Mouse (Mus musculus): Measurements from ENCODE around the gene Plxnb1.
A peak's percentile ranks its signal among the peaks of the same experiment; 100 is the strongest.

Plxnb1 gene

GRCm38 (mm10) chr9:109095137-109095982 is at the start of gene Plxnb1:
Gene Plxnb1, plus strand, starts transcription at chr9:109095389.
- DNase-seq = peak; percentile 71 to 74

DNA sequence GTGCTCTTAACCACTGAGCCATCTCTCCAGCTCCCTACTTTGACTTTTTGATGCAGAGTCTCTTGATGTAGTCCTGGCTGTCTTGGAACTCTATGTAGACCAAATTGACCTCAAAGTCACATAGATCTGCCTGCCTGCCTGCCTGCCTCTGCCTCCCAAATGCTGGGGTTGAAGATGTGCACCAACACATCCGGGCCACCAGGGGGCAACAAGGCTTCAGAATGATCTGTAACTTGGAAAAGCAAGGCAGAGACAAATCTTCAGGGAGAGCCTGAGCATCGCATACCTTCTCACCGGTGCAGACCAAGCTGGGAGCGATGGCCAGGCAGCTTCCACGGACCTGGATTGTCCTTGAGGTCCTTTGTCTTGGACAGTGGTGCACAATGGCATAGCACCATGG is 48.9 kb upstream of the Plxnb1 start:
- DNase-seq = peak; percentile 67 to 69

- DNase-seq = no peak
These were observed 45.9 kb upstream of the Plxnb1 start for GRCm38 (mm10) chr9:109049316-109049715.

DNA sequence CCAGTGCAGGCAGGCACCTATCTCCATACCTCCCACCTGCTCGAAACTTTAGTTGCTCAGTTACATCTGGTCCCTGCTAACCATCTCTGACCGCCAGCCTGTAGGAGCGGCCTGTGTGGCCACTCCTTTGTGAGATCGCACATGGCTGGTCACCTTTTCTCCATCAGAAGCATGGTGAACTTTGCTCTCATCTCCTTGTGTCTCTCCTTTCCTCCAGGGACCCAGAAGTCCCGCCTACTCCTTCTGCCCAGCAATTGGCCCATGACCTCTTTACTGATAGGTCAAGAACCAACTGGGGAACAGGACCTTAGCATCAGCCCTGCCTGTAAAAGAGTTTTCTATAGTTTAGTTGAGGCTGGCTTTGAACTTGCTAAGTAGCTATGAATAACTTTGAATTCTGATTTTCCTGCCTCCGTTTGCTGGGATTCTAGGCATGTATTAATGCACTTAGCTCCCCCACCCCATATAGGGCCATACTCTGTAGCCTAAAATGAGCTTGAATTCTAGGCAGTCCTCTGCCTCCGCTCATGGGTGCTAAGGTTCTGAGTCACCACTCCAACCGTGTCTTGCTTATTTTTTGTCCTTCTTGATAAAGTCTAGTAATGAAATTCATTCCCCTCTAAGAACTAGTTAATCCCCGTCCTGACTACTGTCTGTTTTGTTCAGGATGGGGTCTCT is 45.1 kb upstream of the Plxnb1 start:
- DNase-seq = no peak

- no peak for DNase-seq
These were observed 44.6 kb upstream of the Plxnb1 start for GRCm38 (mm10) chr9:109050674-109050997.

DNA sequence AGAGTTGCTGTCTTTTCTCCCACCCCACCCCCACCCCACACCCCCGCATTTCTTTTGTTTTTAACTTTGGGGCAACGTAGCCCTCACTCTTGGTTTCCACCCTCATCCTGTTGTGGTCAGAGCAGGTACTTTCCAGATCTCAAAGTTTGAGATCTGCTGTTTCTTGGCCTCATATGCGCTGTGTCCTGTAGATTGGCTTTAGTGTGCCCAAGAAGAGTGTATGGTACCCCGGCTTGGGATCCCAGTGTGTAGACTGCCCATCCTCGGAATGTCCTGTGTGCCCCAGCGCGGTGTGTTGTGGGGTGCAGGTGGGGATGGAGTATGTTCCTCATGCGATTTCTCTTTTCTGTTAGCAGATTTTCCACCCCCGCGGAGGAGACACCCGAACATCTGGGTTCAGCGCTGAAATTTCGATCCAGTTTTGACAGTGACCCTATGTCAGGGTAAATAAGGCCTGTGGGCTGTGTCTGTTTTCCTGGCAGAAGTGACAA is 44.1 kb upstream of the Plxnb1 start:
- DNase-seq = no peak

DNA sequence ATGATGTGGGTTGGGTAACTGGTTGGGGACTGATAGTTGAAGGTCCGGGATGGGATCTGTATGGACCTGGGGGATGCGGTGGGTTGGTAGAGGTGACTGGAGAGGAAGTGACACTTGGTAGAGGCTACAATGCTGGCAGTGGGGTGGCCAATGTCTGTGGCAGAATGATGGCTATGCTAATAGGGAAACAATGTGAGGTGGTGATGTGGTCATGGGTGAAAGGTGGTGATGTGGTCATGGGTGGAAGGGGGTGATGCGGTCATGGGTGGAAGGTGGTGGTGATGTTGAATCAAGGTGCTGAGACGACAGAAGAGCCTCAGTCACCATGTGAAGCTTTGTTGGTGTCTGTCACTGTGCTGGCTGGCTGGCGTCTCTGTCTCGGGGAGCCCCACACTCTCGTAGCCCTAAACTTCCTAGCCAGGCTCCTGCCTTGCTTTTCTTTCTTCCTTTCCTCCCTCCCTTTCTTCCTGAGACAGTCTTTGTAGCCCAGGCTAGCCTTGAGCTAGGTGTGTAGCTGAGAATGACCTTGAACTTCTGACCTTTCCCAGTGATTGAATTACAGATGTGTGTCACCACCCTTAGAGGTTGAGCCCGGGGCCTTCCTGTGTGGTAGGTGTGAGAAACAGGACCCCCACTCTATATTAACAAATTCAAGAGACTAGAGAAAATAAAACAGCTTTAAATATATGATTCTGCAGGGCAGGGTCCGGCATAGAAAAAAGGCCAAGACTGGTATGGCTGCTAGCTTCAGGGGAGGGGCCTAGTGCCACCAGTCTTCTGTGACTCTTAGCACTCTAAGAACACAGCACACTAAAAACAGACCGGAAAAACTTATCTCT is 43.3 kb upstream of the Plxnb1 start:
- no peak for DNase-seq

DNA sequence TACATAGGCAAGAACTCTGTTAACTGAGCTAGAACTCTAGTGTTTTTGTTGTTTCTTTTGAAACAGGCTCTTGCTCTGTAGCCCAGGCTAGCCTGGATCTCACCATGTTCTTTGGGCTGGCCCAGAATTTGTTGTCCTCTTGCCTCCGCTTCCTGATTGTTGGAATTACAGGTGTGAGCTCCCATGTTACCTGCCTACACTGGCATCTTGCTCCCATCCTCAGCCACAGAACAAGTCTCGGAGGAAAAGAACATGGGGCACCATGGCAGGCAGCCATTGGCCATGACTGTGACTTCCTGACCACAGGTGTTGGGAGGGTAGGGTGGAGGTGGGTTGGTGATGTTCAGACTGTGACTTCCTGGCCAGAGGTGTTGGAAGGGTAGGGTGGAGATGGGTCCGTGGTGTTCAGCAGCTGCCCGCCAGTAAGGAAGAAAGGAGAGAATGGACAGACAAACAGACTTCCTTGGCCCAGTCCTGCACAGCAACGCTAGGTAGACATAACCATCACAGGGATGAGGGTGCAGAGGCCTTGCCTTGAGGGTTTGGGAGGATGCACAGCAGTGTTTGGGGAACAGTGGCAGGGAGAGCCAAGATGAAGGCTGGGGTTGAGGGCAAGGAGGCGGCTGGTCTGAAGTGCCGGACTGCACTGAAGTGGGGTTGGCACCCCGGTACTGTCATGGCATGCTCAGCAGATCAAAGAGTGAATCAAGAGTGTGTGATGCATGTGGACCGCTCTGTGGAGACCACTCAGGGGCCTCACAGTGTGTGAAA is 42.5 kb upstream of the Plxnb1 start:
- DNase-seq = no peak

DNA sequence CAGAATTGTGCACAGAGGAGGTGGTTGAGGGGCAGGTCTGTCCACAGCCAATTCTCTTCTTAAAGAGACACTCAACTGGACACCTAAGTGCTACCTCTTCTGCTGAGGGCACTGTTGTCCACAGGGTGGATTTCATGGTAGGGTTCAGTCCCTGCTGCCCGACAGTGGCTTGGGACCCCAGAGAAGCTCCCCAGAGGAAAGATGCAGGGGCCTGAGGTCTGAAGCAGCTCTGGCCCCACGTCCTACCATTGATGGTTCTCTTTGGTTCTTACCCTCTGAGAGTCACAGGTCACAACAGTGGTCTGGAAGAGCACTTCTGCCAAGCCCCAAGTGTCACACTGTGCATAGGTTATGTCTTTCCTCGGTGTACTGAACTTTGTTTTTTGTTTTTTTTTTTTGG is 41.8 kb upstream of the Plxnb1 start:
- no peak for DNase-seq

- no peak for DNase-seq
These were observed 41.3 kb upstream of the Plxnb1 start for GRCm38 (mm10) chr9:109053851-109054250.

DNA sequence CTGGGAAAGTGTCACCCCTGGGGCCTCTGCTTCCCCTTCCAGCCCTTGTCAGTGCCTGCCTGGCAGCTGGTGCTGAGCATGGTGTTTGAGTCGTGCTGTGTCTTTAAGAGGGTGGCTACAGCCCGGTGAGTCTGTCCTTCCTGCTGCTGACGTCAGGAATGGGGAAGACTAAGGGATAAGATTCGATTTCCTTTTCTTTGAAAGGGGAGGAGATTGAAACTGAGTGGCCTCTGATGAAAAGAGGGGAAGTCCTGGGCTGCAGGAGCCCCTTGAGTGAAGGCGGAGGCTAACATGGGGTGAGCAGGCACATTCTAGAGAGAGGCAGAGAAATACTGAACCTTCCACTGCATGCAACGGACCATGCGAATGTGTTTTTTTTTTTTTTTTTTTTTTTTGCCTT is 40.5 kb upstream of the Plxnb1 start:
- peak; percentile 82 to 87 for DNase-seq

GRCm38 (mm10) chr9:109055271-109056030 is 39.7 kb upstream of the Plxnb1 start:
- DNase-seq = no peak

DNA sequence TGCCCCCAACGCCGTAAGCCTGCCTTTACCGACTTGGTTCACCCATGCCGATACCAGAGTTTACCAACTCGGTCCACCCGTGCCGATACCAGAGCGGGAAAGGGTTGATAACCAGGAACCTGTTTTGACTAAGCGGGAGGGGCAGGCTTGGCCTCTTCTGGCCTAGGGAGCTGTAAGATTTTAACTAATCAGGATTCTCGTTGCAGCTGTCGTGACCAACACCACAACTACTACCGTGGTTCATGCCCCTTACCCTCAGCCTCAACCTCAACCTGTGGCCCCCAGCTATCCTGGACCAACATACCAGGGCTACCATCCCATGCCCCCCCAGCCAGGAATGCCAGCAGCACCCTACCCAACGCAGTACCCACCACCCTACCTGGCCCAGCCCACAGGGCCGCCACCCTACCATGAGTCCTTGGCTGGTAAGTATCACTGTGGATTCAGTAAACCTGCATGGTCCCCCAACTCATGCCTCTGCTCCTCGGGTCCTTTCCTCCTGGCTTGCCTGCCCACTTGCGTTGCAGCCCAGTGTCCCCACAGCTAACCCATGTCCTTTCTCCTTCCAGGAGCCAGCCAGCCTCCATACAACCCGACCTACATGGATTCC is 39.0 kb upstream of the Plxnb1 start:
- no peak for DNase-seq

- no peak for DNase-seq
These were observed 38.3 kb upstream of the Plxnb1 start for GRCm38 (mm10) chr9:109056916-109057315.

GRCm38 (mm10) chr9:109057543-109057942 is 37.6 kb upstream of the Plxnb1 start:
- DNase-seq = peak in 1 of 2 experiments; percentile 22

DNA sequence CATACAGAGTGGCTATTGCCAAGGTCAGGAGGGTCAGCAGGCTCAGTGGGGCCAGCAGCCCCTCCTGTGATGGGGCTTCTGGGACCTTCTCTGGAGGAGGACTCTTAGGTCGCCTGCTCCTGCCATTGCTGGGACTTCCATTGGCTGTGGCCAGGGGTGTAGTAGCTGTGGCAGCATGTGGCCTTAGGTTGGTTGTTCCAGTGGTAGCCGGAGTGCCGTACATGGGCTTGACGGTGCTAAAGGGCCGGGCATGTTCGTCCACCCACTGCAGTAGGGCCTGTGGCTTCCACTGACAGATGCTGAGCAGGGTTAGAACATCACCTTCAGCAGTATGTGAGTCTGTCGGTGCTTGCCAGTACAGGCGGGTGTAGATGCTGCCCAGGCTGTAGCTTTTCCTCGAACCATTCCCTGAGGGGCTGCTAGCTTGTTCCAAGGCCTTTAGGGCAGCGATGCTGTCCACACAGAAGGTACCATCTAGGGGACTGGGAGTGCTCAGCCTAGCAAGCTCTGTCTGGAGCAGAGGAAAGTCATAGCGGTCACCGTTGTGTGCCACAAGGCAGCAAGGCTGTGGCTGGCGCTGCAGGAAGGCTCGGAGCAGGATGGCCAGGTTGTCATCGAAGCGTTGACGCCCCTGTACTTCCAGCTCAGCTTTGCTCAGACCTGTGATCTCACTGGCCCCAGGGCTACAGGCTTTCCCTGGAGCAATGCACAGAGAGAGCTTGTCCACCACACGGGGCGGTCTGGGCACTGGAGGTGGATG is 37.0 kb upstream of the Plxnb1 start:
- peak in 1 of 2 experiments; percentile 9 for DNase-seq

GRCm38 (mm10) chr9:109059136-109059903 is 35.9 kb upstream of the Plxnb1 start, which contains the start of gene Trex1:
Gene Trex1, minus strand, starts transcription at chr9:109059734.
- peak; percentile 93 to 94 for DNase-seq

DNA sequence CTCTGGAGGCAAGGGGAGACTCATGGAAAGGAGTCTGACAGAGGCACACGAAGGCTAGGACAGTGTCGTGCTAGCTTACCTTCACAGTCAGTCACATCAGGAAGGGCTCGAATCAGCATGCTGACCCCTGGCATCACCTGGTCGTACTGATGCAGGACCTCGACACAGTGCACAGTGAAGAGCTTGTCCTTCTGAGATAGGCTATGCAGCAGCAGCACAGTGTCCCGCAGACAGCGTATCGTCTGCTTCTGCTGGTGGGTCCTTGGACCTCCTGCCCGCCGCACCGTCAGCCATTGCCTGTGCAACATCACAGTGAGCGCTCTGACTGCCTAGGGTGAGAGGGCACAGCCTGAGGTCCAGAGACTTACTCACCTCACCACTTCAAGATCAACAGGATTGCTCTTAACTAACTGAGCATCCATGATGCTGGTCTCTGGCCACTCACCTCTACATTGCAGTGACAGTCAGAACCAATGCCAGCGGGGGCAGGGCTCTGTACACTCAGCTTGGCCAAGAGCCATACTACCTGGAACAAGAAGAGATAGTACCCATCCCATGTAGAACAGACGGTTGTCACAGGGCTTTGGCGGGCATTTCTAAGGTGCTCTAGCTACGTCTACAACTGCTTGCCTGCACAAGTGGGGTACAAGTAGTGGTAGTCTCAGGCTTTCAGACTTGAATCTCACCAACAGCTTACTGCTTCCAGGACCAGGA is 34.8 kb upstream of the Plxnb1 start:
- no peak for DNase-seq

GRCm38 (mm10) chr9:109060898-109061295 is 34.3 kb upstream of the Plxnb1 start:
- DNase-seq = no peak
